Mouse (Mus musculus): ENCODE data around the gene 2310030G06Rik.

DNA sequence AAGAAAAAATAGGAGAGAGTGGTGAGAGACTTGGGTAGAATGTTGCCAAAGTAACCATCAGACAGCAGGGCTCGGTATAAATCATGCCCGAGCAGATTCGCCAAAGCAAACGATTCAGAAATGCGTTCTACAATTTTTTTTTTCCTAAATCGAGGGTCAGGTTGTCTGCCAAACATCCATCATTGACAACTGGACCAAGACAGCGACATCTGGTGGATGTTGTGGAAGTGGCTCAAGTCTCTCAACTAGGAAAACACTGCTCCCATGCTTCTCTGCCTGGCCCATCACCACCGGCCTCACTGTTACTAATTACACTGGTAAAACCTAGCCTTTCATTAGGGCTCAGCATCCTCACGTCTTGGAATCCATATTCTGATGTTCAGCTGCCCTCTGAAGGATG is 11.3 kb downstream of the 2310030G06Rik start:
- no peak for TF ChIP-seq FLI1 (IDR thresholded peaks at IDR 0.05; ENCODE audit: low read length)
- TF ChIP-seq GATA1 (IDR thresholded peaks at IDR 0.05; ENCODE audit: borderline replicate concordance, low read length): no peak

All from megakaryocyte, embryonic 14.5 days (primary cell).